Mouse (Mus musculus): ENCODE data around the gene Fam71e2. TPM values are rescaled to one million over a fixed set of nuclear protein-coding genes. Genes with fewer than 3 reads are reported as not detected.

The Fam71e2 gene
- total RNA-seq, 2 experiments from 2014 or later, result not detected

GRCm38 (mm10) chr7:4741672-4742481 is 29.2 kb downstream of the Fam71e2 start:
- no peak for ATAC-seq (replicated peaks; ENCODE audit: low FRiP score, low TSS enrichment, poor library complexity, severe bottlenecking)

- ATAC-seq (replicated peaks; ENCODE audit: low FRiP score, low TSS enrichment, poor library complexity, severe bottlenecking), result 0 out of 2 replicates have a peak, but pooled peaks have one; percentile 34
These were observed 30.0 kb downstream of the Fam71e2 start for GRCm38 (mm10) chr7:4741151-4741550.

- ATAC-seq (replicated peaks; ENCODE audit: low FRiP score, low TSS enrichment, poor library complexity, severe bottlenecking), result no peak
These were observed 30.8 kb downstream of the Fam71e2 start for GRCm38 (mm10) chr7:4740309-4740727.

- ATAC-seq (replicated peaks; ENCODE audit: low FRiP score, low TSS enrichment, poor library complexity, severe bottlenecking), result peak; percentile 84
These were observed 31.4 kb downstream of the Fam71e2 start, which contains the start of gene Kmt5c for GRCm38 (mm10) chr7:4739544-4740275. Gene Kmt5c (plus strand): TSS chr7:4740115.

- ATAC-seq (replicated peaks; ENCODE audit: low FRiP score, low TSS enrichment, poor library complexity, severe bottlenecking), result no peak
These were observed 32.0 kb downstream of the Fam71e2 start for GRCm38 (mm10) chr7:4739041-4739543.

- ATAC-seq (replicated peaks; ENCODE audit: low FRiP score, low TSS enrichment, poor library complexity, severe bottlenecking), result peak; percentile 93
These were observed 38.1 kb downstream of the Fam71e2 start for GRCm38 (mm10) chr7:4732968-4733392.

GRCm38 (mm10) chr7:4731090-4731489 is 40.0 kb downstream of the Fam71e2 start:
- ATAC-seq (replicated peaks; ENCODE audit: low FRiP score, low TSS enrichment, poor library complexity, severe bottlenecking), result no peak

- 0 out of 2 replicates have a peak, but pooled peaks have one; percentile 7 for ATAC-seq (replicated peaks; ENCODE audit: low FRiP score, low TSS enrichment, poor library complexity, severe bottlenecking)
These were observed 45.9 kb downstream of the Fam71e2 start, which contains the start of gene Tmem150b for GRCm38 (mm10) chr7:4725169-4725568. Gene Tmem150b (minus strand): TSS chr7:4725249.

GRCm38 (mm10) chr7:4724359-4724758 is 46.7 kb downstream of the Fam71e2 start:
- 0 out of 2 replicates have a peak, but pooled peaks have one; percentile 25 for ATAC-seq (replicated peaks; ENCODE audit: low FRiP score, low TSS enrichment, poor library complexity, severe bottlenecking)

- peak; percentile 58 for ATAC-seq (replicated peaks; ENCODE audit: low FRiP score, low TSS enrichment, poor library complexity, severe bottlenecking)
These were observed 47.6 kb downstream of the Fam71e2 start for GRCm38 (mm10) chr7:4723508-4723907.

GRCm38 (mm10) chr7:4719276-4719675 is 51.8 kb downstream of the Fam71e2 start:
- no peak for ATAC-seq (replicated peaks; ENCODE audit: low FRiP score, low TSS enrichment, poor library complexity, severe bottlenecking)

- ATAC-seq (replicated peaks; ENCODE audit: low FRiP score, low TSS enrichment, poor library complexity, severe bottlenecking), result no peak
These were observed 54.1 kb downstream of the Fam71e2 start for GRCm38 (mm10) chr7:4716955-4717354.

- no peak for ATAC-seq (replicated peaks; ENCODE audit: low FRiP score, low TSS enrichment, poor library complexity, severe bottlenecking)
These were observed 58.5 kb downstream of the Fam71e2 start for GRCm38 (mm10) chr7:4712594-4712993.

GRCm38 (mm10) chr7:4705098-4705497 is 66.0 kb downstream of the Fam71e2 start:
- peak; percentile 66 for ATAC-seq (replicated peaks; ENCODE audit: low FRiP score, low TSS enrichment, poor library complexity, severe bottlenecking)

Other genes with a start within 250 kb of the Fam71e2 start
Only the 30 nearest of the 31 such genes appear.
- 2.1 and 10.2 TPM in 2 replicates for gene Tnni3, start 247.1 kb downstream of the Fam71e2 start, total RNA-seq (2014; fragmentation: Nextera tagmentation)
- 2.4 TPM in 1 of 2 replicates, not detected in the other for gene Tnni3, start 247.1 kb downstream of the Fam71e2 start, total RNA-seq (2017)
- gene Dnaaf3, start 238.8 kb downstream of the Fam71e2 start, total RNA-seq (2014; fragmentation: Nextera tagmentation), result 1.6 and 2.8 TPM in 2 replicates
- 0.23 TPM in 1 of 2 replicates, not detected in the other for gene Dnaaf3, start 238.8 kb downstream of the Fam71e2 start, total RNA-seq (2017)
- 0.42 TPM in 1 of 2 replicates, not detected in the other for gene Syt5, start 223.8 kb downstream of the Fam71e2 start, total RNA-seq (2014; fragmentation: Nextera tagmentation)
- not detected in 2 replicates for gene Syt5, start 223.8 kb downstream of the Fam71e2 start, total RNA-seq (2017)
- not detected in 2 replicates for gene Ptprh, start 167.3 kb downstream of the Fam71e2 start, total RNA-seq (2014; fragmentation: Nextera tagmentation)
- 0.46 TPM in 1 of 2 replicates, not detected in the other for gene Ptprh, start 167.3 kb downstream of the Fam71e2 start, total RNA-seq (2017)
- 17.6 and 19.4 TPM in 2 replicates for gene Tmem86b, start 139.9 kb downstream of the Fam71e2 start, total RNA-seq (2014; fragmentation: Nextera tagmentation)
- gene Tmem86b, start 139.9 kb downstream of the Fam71e2 start, total RNA-seq (2017), result 7.7 and 15.6 TPM in 2 replicates
- 81.4 and 118 TPM in 2 replicates for gene Ppp6r1, start 112.3 kb downstream of the Fam71e2 start, total RNA-seq (2014; fragmentation: Nextera tagmentation)
- gene Ppp6r1, start 112.3 kb downstream of the Fam71e2 start, total RNA-seq (2017), result 82.5 and 90.9 TPM in 2 replicates
- gene Hspbp1, start 86.2 kb downstream of the Fam71e2 start, total RNA-seq (2014; fragmentation: Nextera tagmentation), result 69.0 and 77.0 TPM in 2 replicates
- 44.9 and 47.4 TPM in 2 replicates for gene Hspbp1, start 86.2 kb downstream of the Fam71e2 start, total RNA-seq (2017)
- gene Brsk1, start 80.7 kb downstream of the Fam71e2 start, total RNA-seq (2014; fragmentation: Nextera tagmentation), result not detected in 2 replicates
- gene Brsk1, start 80.7 kb downstream of the Fam71e2 start, total RNA-seq (2017), result not detected in 2 replicates
- gene Tmem150b, start 46.1 kb downstream of the Fam71e2 start, total RNA-seq (2014; fragmentation: Nextera tagmentation), result not detected in 2 replicates
- 0.33 and 1.1 TPM in 2 replicates for gene Tmem150b, start 46.1 kb downstream of the Fam71e2 start, total RNA-seq (2017)
- gene Kmt5c, start 31.2 kb downstream of the Fam71e2 start, total RNA-seq (2014; fragmentation: Nextera tagmentation), result 75.8 and 96.3 TPM in 2 replicates
- gene Kmt5c, start 31.2 kb downstream of the Fam71e2 start, total RNA-seq (2017), result 25.6 and 52.4 TPM in 2 replicates
- gene Cox6b2, start 18.2 kb downstream of the Fam71e2 start, total RNA-seq (2014; fragmentation: Nextera tagmentation), result 279 and 377 TPM in 2 replicates
- 151 and 283 TPM in 2 replicates for gene Cox6b2, start 18.2 kb downstream of the Fam71e2 start, total RNA-seq (2017)
- gene Il11, start 11.6 kb upstream of the Fam71e2 start, total RNA-seq (2014; fragmentation: Nextera tagmentation), result not detected in 2 replicates
- 0.15 TPM in 1 of 2 replicates, not detected in the other for gene Il11, start 11.6 kb upstream of the Fam71e2 start, total RNA-seq (2017)
- gene Tmem190, start 11.6 kb upstream of the Fam71e2 start, total RNA-seq (2014; fragmentation: Nextera tagmentation), result not detected in 2 replicates
- not detected in 2 replicates for gene Tmem190, start 11.6 kb upstream of the Fam71e2 start, total RNA-seq (2017)
- gene Tmem238, start 18.4 kb upstream of the Fam71e2 start, total RNA-seq (2014; fragmentation: Nextera tagmentation), result 15.1 and 17.8 TPM in 2 replicates
- 21.3 and 26.1 TPM in 2 replicates for gene Tmem238, start 18.4 kb upstream of the Fam71e2 start, total RNA-seq (2017)
- gene Rpl28, start 21.6 kb upstream of the Fam71e2 start, total RNA-seq (2014; fragmentation: Nextera tagmentation), result 3,204 and 3,219 TPM in 2 replicates
- 676 and 1,069 TPM in 2 replicates for gene Rpl28, start 21.6 kb upstream of the Fam71e2 start, total RNA-seq (2017)
- 291 and 381 TPM in 2 replicates for gene Ube2s, start 41.3 kb upstream of the Fam71e2 start, total RNA-seq (2014; fragmentation: Nextera tagmentation)
- 146 and 204 TPM in 2 replicates for gene Ube2s, start 41.3 kb upstream of the Fam71e2 start, total RNA-seq (2017)
- gene Shisa7, start 73.4 kb upstream of the Fam71e2 start, total RNA-seq (2014; fragmentation: Nextera tagmentation), result 0.31 TPM in 1 of 2 replicates, not detected in the other
- not detected in 2 replicates for gene Shisa7, start 73.4 kb upstream of the Fam71e2 start, total RNA-seq (2017)
- 1.8 and 12.5 TPM in 2 replicates for gene Isoc2b, start 99.0 kb upstream of the Fam71e2 start, total RNA-seq (2014; fragmentation: Nextera tagmentation)
- gene Isoc2b, start 99.0 kb upstream of the Fam71e2 start, total RNA-seq (2017), result 13.3 and 86.2 TPM in 2 replicates
- gene Isoc2a, start 105.9 kb upstream of the Fam71e2 start, total RNA-seq (2014; fragmentation: Nextera tagmentation), result 7.9 and 9.6 TPM in 2 replicates
- 7.4 and 13.2 TPM in 2 replicates for gene Isoc2a, start 105.9 kb upstream of the Fam71e2 start, total RNA-seq (2017)
- gene Gm36210, start 135.2 kb upstream of the Fam71e2 start, total RNA-seq (2014; fragmentation: Nextera tagmentation), result not detected in 2 replicates
- not detected in 2 replicates for gene Gm36210, start 135.2 kb upstream of the Fam71e2 start, total RNA-seq (2017)
- gene Zfp628, start 143.9 kb upstream of the Fam71e2 start, total RNA-seq (2014; fragmentation: Nextera tagmentation), result 8.2 and 11.6 TPM in 2 replicates
- gene Zfp628, start 143.9 kb upstream of the Fam71e2 start, total RNA-seq (2017), result 1.1 and 1.2 TPM in 2 replicates
- 6.6 TPM in 1 of 2 replicates, not detected in the other for gene Nat14, start 150.7 kb upstream of the Fam71e2 start, total RNA-seq (2014; fragmentation: Nextera tagmentation)
- gene Nat14, start 150.7 kb upstream of the Fam71e2 start, total RNA-seq (2017), result 0.23 and 1.9 TPM in 2 replicates
- gene Ssc5d, start 154.5 kb upstream of the Fam71e2 start, total RNA-seq (2014; fragmentation: Nextera tagmentation), result not detected in 2 replicates
- gene Ssc5d, start 154.5 kb upstream of the Fam71e2 start, total RNA-seq (2017), result not detected in 2 replicates
- 0.69 TPM in 1 of 2 replicates, not detected in the other for gene Sbk2, start 193.1 kb upstream of the Fam71e2 start, total RNA-seq (2014; fragmentation: Nextera tagmentation)
- gene Sbk2, start 193.1 kb upstream of the Fam71e2 start, total RNA-seq (2017), result not detected in 2 replicates
- gene Sbk3, start 199.9 kb upstream of the Fam71e2 start, total RNA-seq (2014; fragmentation: Nextera tagmentation), result not detected in 2 replicates
- gene Sbk3, start 199.9 kb upstream of the Fam71e2 start, total RNA-seq (2017), result not detected in 2 replicates
- gene Zfp579, start 224.9 kb upstream of the Fam71e2 start, total RNA-seq (2014; fragmentation: Nextera tagmentation), result 12.0 and 32.5 TPM in 2 replicates
- gene Zfp579, start 224.9 kb upstream of the Fam71e2 start, total RNA-seq (2017), result 0.76 and 2.2 TPM in 2 replicates
- gene Zfp524, start 243.1 kb upstream of the Fam71e2 start, total RNA-seq (2014; fragmentation: Nextera tagmentation), result 16.6 and 19.9 TPM in 2 replicates
- 3.0 and 9.3 TPM in 2 replicates for gene Zfp524, start 243.1 kb upstream of the Fam71e2 start, total RNA-seq (2017)
- gene Fiz1, start 243.4 kb upstream of the Fam71e2 start, total RNA-seq (2014; fragmentation: Nextera tagmentation), result 34.8 and 35.7 TPM in 2 replicates
- gene Fiz1, start 243.4 kb upstream of the Fam71e2 start, total RNA-seq (2017), result 19.8 and 32.7 TPM in 2 replicates
- gene Gm44973, start 244.2 kb upstream of the Fam71e2 start, total RNA-seq (2014; fragmentation: Nextera tagmentation), result 2.6 TPM in 1 of 2 replicates, not detected in the other
- gene Gm44973, start 244.2 kb upstream of the Fam71e2 start, total RNA-seq (2017), result not detected in 2 replicates
- 22.7 and 24.4 TPM in 2 replicates for gene Zfp865, start 249.1 kb upstream of the Fam71e2 start, total RNA-seq (2014; fragmentation: Nextera tagmentation)
- 7.8 and 9.8 TPM in 2 replicates for gene Zfp865, start 249.1 kb upstream of the Fam71e2 start, total RNA-seq (2017)

Data from megakaryocyte-erythroid progenitor cell, adult 5-6 weeks (primary cell).